Mouse (Mus musculus) testis, adult 2 months (tissue): ENCODE measurements around the gene Arxes2. TPM values are rescaled to one million over a fixed set of nuclear protein-coding genes. Genes with fewer than 3 reads are reported as not detected.

Experiments used
- H3K27ac ChIP-seq: fragments of 200-500 bp; 2 replicates; pipeline ENCODE4 v1.5.1; 2012; ENCODE audit warnings: low read depth, low read length; ENCODE audit not compliant: control insufficient read depth, insufficient read depth
- H3K27me3 ChIP-seq: fragments of 200-500 bp; 2 replicates; pipeline ENCODE4 v1.6.1; 2012; ENCODE audit warnings: mild to moderate bottlenecking, low read length, moderate library complexity; ENCODE audit not compliant: control insufficient read depth, insufficient read depth
- H3K36me3 ChIP-seq: fragments of 200-500 bp; 2 replicates; pipeline ENCODE4 v1.6.1; 2012; ENCODE audit warnings: mild to moderate bottlenecking, low read length; ENCODE audit not compliant: control insufficient read depth, insufficient read depth
- H3K4me1 ChIP-seq: fragments of 200-500 bp; 2 replicates; pipeline ENCODE4 v1.6.1; 2012; ENCODE audit warnings: low read length; ENCODE audit not compliant: control insufficient read depth, insufficient read depth
- H3K4me3 ChIP-seq: fragments of 200-500 bp; 2 replicates; pipeline ENCODE4 v1.5.1; 2012; ENCODE audit warnings: low read depth, mild to moderate bottlenecking, low read length, moderate library complexity, mixed read lengths; ENCODE audit not compliant: control insufficient read depth
- CTCF ChIP-seq: fragments of 200-500 bp; IDR thresholded peaks from 2 replicates; pipeline ENCODE4 v1.5.1; 2012; ENCODE audit warnings: low read depth, mild to moderate bottlenecking, inconsistent platforms, low read length, moderate library complexity; ENCODE audit not compliant: control insufficient read depth, insufficient read depth, insufficient replicate concordance
- POLR2A ChIP-seq: fragments of 200-500 bp; IDR thresholded peaks from 2 replicates; pipeline ENCODE4 v1.6.1; 2012; ENCODE audit warnings: low read depth, mild to moderate bottlenecking, inconsistent platforms, low read length, moderate library complexity; ENCODE audit not compliant: control insufficient read depth
- polyA plus RNA-seq: library from polyadenylated mRNA; depleted of rRNA; stranded (reverse); fragments of >200 nt; gene quantifications from 2 replicates; pipeline ENCODE4 v1.2.3, GENCODE M21; 2012

Gene Arxes2
- polyA plus RNA-seq, 1 experiment: 7.1 TPM

- Histone ChIP-seq H3K27ac (no peak overlapping the region), H3K27me3 (no peaks in the 10 kb centered on the region), H3K4me3 (no peak overlapping the region), H3K36me3 (no peaks in the 10 kb centered on the region), H3K4me1 (no peaks in the 10 kb centered on the region)
- TF ChIP-seq POLR2A: no peak
Observed at GRCm38 (mm10) chrX:135963130-135963529, 30.5 kb upstream of the Arxes2 start.

GRCm38 (mm10) chrX:135963629-135964028 is 30.0 kb upstream of the Arxes2 start:
- Histone ChIP-seq H3K4me3 (no peak overlapping the region), H3K27me3 (no peaks in the 10 kb centered on the region), H3K36me3 (no peaks in the 10 kb centered on the region), H3K4me1 (no peaks in the 10 kb centered on the region), H3K27ac (no peak overlapping the region)
- TF ChIP-seq POLR2A (no peak), CTCF (no peak)

- Histone ChIP-seq H3K4me3 (peak overlapping the region; percentile 33), H3K27me3 (no peaks in the 10 kb centered on the region), H3K27ac (0 out of 2 replicates have a peak overlapping the region, but pooled peaks have one; percentile 67), H3K36me3 (no peaks in the 10 kb centered on the region), H3K4me1 (no peaks in the 10 kb centered on the region; the same call in none of the 2 replicates)
- TF ChIP-seq POLR2A (no peak), CTCF (no peak)
Observed at GRCm38 (mm10) chrX:135973597-135974423, 19.8 kb upstream of the Arxes2 start.

- Histone ChIP-seq H3K27me3 (no peaks in the 10 kb centered on the region), H3K36me3 (no peaks in the 10 kb centered on the region), H3K27ac (peak overlapping the region; percentile 67), H3K4me1 (no peaks in the 10 kb centered on the region; the same call in none of the 2 replicates), H3K4me3 (peak overlapping the region; percentile 33)
- TF ChIP-seq CTCF (no peak), POLR2A (no peak)
Observed at GRCm38 (mm10) chrX:135974424-135975225, 19.0 kb upstream of the Arxes2 start.

GRCm38 (mm10) chrX:135975226-135975552 is 18.4 kb upstream of the Arxes2 start:
- H3K4me3 ChIP-seq: no peak overlapping the region
- H3K27ac ChIP-seq: no peak overlapping the region; the same call in 1 of the 2 replicates
- H3K4me1 ChIP-seq: no peaks in the 10 kb centered on the region; the same call in none of the 2 replicates
- H3K27me3 ChIP-seq: no peaks in the 10 kb centered on the region
- no peaks in the 10 kb centered on the region for H3K36me3 ChIP-seq
- TF ChIP-seq POLR2A (no peak), CTCF (no peak)

- no peak overlapping the region for H3K27ac ChIP-seq
- H3K4me1 ChIP-seq: no peaks in the 10 kb centered on the region
- no peaks in the 10 kb centered on the region for H3K27me3 ChIP-seq
- H3K36me3 ChIP-seq: no peaks in the 10 kb centered on the region
- H3K4me3 ChIP-seq: no peak overlapping the region
- TF ChIP-seq POLR2A (no peak), CTCF (no peak)
Observed at GRCm38 (mm10) chrX:135984539-135985260, 8.9 kb upstream of the Arxes2 start.

GRCm38 (mm10) chrX:135986267-135986666 is 7.4 kb upstream of the Arxes2 start:
- Histone ChIP-seq H3K27ac (no peak overlapping the region), H3K4me3 (no peak overlapping the region), H3K36me3 (no peaks in the 10 kb centered on the region), H3K4me1 (no peaks in the 10 kb centered on the region), H3K27me3 (no peaks in the 10 kb centered on the region)
- TF ChIP-seq CTCF (no peak), POLR2A (no peak)
